Mouse (Mus musculus): ENCODE measurements around the gene Plekhm1. TPM values are rescaled to one million over a fixed set of nuclear protein-coding genes. Genes with fewer than 3 reads are reported as not detected.

The Plekhm1 gene
- total RNA-seq, 2 experiments from 2014 or later: 2.9 to 12.5 TPM

DNA sequence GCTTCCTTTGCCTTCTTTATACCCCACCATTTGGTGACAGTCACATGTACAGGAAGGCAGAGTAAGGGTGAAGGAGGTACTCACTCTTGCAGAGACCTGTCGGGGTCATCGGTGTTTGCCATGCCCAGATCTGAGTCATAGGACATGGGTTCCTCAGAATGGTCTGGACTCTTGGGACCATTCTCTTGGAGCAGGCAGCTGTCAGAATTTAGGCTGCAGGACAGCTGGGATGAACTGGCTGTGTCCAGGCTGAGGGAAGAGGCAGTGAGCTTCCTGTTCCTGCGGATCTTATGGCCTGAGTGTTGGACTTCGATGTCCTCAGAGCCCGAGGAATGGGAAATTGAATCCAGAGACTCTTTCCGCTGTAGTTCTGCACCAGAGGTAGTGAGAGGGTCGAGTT lies 17.9 kb downstream of the Plekhm1 start:
- no peak for ATAC-seq (replicated peaks; ENCODE audit: poor library complexity)

DNA sequence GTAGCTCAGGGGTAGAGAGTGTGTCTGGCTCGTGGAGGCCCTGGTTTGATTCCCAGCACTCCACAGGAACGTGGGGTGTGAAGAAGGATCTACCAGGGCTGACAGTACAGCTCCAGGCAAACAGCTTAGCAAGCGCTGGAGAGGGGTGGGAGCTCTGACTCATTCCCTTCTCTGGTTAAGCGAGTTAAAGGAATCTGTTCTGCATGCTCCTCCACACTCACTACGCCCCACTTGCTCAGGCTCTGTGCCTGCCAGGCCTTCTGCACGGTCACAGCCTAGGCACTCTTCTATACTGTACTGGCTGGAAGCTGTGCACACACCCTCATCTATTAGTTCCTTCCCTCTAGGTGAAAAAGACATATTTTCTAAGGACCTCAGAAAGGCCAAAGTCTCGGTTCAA lies 18.5 kb downstream of the Plekhm1 start:
- no peak for ATAC-seq (replicated peaks; ENCODE audit: poor library complexity)

DNA sequence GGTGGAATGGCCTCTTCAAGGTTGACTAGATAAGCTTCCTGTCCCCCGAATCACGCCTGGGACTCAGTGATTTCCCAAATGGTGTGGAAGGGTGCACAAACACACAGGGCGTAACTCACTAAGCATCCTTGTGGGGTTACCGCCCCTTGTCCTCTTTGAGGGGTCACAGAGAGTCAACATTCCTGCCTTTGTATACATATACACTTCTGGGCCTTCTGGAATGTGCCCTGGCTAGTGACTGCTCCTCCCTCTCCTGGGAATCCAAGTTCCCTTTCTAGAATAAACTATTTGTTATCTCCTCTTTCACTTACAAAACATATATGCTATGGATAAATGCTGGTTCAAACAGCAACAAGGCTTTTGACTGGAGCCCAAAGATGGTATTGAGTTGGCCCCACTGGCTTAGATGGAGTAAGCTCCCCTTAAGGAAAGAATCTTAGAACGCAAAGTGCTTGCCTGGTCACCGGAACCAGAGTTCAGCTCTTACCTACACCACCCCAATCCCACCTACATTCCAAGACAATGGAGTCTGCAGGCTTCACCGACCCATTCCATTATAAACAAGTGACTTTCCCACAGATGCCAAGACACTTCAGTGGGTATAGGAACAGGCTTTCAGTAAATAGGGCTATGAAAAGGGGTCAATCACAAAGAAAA lies 24.5 kb downstream of the Plekhm1 start:
- ATAC-seq (replicated peaks; ENCODE audit: poor library complexity): no peak

DNA sequence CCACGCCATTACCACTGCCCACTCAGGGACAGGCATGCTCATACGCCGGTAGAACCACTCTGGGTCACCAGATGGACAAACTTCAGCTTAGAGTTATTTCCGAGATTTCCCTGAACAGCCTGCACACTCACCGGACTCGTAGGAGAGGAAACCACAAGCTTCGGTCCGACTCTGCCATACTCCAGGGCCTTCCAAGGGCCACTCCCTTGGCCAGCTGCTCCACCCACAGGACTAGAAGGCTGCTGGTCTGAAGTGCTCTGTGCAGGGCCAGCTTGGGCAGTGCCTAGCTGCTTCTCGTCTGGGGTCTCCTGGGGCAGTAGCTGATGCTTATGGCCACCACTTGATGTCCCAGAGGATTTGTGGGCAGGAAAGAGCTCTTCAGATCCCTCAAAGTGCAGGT lies 25.7 kb downstream of the Plekhm1 start:
- ATAC-seq (replicated peaks; ENCODE audit: poor library complexity): no peak

DNA sequence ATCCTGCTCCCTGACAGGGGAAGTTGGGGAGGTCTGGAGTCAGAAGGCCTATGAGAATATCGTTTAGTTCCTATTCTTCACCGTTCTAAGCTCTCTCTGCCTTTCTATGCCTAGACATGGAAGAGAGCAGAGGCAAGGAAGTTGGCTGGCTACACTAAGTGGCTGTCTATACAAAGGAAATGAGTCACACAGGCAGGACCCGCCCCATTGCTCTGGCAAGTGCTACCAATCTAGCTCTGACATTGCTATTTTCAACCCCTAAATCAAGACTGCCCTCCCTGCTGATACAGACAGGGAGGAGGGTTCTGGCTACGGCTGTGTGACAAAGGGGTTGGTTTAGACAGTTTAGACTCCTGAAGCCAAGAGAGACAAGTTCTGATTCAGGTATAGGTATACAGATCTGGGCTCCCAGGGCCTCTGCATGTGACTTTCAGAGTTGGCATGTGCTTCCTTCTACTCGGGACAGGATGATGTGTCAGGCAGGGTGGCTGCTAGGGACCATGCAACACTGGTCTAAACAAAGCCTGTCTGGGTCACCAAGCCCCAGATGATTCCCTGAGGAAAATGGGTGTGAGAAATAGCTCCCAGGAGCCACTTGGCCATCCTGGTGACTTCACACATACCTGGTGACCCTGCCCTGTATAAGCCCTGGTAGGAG lies 30.4 kb downstream of the Plekhm1 start:
- peak; percentile 96 for ATAC-seq (replicated peaks; ENCODE audit: poor library complexity)

DNA sequence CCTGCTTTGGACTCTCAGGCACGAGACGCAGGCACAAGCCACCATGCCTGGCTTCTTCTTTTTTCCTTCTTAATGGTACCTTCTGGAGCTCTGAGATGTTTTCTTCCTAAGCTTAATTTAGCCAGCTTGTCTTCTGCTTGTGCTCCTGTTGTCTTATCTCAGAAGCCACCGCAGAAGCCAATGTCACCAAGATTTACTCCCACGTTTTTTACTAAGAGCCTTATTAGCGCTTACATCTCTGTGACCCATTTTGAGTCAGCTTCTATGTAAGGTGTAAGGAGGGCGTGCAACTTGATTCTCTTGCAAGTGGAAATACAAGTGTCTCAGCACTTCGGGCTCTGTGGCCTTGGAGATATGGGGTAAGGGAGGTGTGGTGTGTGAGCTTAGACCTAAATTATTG lies 31.0 kb downstream of the Plekhm1 start:
- ATAC-seq (replicated peaks; ENCODE audit: poor library complexity): no peak

DNA sequence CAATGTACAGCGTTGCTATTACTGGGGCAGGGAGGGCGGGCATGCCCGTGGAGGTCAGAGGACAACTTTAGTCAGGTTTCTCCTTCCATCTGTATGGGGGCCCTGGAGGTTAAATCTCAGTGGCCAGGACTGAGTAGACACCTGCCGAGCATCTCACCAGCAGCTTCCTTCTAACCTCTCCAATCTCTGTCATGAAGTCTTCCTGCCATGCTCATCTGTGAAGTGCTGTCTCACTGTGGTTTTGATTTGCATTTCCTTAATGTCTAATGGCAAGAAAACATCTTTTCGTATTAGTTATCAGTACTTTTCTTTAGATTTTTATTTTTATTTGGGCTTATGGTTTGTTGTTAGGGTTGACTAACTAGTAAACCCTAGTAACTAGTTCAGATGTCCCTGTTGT lies 32.0 kb downstream of the Plekhm1 start:
- no peak for ATAC-seq (replicated peaks; ENCODE audit: poor library complexity)

DNA sequence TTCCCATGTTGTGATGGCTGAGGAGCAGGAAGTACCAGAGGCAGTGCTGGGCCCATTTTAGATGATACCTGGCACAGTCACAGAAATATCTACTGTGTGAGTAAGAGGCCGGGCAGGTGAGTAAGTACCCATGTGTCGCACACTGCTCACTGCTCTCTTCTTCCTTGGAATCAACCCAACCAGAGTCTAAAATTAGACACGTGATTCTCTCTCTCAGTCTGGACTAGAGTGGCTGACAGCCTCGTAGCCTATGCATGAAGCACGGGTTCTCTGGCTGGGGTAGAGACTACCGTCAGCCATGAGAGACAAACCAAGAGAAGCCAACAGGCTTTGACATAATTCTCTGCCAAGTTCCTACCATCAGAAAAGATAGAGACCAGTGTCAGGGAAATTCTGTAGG lies 34.1 kb downstream of the Plekhm1 start:
- ATAC-seq (replicated peaks; ENCODE audit: poor library complexity): no peak

DNA sequence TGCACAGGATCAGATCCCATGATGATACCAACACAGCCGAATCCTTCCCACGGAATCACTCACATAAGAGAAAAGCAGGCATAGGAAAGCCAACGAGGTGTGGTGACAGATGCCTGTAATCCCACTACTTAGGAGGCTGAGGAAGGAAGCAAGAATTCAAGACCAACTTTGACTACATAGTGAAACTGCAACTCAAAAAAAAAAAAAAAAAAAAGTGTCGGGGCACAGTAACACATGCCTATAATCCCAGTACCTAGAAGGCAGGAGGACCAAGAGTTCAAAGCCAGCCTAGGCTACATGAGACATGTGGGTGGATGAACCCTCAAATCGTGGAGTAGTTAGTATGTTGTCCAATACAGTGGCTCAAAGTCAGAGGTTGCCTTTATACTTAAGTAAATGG lies 36.7 kb downstream of the Plekhm1 start:
- no peak for ATAC-seq (replicated peaks; ENCODE audit: poor library complexity)

DNA sequence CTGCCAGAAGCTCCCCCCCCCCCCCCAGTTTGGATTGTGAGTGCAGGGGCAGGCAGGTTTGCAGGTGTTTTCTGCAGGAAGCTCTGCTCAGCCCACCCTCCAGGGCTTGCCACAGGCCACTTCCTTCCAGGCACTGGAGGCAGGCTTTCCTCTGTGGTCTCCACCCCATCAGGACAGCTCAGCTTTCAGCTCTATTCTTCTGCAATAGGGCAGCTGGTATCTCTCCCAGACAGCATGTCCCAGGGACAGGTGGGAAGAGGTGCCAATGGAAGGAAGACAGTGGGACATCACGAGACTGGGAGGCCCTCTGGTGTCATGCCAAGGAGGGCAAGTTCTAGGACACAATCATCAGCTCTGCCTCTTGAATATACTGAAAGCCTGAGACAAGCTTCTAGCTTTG lies 37.2 kb downstream of the Plekhm1 start:
- peak; percentile 69 for ATAC-seq (replicated peaks; ENCODE audit: poor library complexity)

DNA sequence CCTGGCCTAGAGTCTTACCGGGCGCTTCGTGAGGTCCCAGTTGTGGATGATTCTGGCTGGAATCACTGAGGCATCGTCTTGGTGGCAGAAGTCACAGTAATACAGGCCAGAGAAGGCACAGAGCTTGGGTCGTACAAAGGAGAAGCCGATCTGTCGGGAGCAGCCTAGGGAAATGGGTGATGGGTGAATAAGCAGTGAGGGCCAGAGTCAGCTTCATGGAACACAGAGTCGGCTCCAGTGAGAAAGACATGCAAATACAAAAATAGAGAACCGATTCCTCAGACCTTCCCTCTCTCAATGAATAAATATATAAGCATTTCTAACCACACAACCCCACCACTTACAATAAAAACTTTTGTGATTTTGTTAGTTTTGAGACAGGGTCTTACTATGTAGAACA lies 38.6 kb downstream of the Plekhm1 start:
- ATAC-seq (replicated peaks; ENCODE audit: poor library complexity): no peak

DNA sequence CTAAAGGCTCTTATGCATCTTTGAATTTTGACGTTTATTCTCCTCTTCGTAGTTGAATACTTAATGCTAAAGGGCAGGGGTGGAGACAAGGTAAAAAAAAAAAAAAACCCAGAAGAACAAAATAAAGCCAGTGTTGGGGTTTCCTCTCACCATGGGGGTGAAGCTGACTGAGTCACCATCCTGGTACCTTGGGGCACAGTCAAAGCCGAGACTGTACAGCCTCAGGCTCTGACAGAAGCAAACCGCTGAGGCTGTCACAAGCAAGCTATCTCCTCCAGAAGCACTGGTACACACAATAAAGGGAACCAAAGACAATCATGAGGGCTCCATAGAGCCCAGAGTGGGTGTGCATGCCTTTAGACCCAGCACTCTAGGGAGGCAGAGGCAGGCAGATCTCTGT lies 39.9 kb downstream of the Plekhm1 start:
- ATAC-seq (replicated peaks; ENCODE audit: poor library complexity): no peak

DNA sequence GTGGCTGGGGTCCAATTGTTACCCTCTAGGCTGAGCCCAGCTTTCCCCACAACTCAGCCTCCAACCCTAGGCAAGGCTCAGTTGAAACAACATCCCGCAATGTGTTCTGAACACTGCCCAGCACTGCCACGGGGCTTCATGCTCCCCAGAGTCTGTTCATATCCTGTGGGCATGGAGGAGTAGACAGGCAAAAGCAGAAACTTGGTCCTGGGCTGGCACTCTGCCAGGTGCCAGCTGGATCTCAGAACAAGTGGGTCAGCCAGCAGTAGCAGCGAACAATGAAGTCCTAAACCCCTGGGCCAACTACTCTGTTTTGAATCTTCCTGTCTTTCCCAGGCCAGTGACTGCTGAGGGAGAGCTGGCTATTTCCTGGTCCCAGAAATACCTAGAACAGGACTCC lies 40.4 kb downstream of the Plekhm1 start:
- ATAC-seq (replicated peaks; ENCODE audit: poor library complexity): no peak

DNA sequence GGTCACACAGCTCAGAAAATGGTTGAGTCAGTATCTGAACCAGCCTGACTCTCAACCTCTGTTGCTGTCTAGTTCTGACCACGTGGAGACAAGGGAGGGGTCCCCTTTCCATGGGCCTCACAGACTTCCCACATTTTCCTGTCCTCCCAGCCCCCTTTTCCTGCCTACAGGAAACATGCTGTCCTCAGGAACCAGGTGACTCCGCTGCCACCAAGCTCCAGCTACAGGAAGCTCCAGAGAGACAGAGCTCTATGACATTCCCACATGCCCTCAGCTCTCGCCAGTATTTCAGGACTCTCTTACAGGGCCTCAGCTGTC lies 41.3 kb downstream of the Plekhm1 start:
- ATAC-seq (replicated peaks; ENCODE audit: poor library complexity): no peak

DNA sequence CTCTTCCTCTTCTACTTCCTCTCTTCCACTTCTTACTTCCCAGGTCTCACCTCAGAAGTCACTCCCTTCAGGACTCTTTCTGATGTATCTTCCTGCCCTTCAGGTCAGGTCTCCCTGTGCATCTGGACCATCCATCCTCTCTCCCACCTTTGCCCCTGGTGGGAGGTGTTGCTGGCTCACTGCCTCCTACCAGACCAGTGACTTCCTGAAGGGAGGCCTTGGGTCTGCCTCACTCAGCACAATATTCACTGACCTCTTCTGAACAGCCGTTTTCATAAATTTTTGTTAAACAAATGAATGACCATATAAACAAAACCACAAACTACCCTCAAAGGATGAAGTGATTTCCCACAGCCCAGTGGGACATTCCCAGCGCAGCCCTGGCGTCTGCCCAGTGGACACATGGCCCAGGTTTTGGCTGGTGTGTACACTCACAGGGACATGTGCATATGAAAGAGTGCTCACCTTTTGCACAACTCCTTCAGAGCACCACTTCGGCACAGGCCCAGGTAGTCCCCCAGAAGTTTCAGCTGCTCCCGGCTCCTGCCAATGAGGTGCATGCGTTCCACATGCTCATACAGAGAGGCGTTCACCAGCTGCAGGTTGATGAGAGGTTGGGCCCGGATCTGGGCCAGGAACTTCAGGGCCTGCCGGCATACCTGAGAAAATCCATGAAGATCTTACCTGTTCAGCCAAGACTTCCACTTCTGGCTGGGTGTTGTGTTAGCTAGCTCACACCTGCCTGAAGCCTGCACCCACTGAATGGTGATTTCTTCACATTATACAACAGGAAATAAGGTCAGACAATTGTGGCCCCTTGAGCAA lies 41.9 kb downstream of the Plekhm1 start:
- ATAC-seq (replicated peaks; ENCODE audit: poor library complexity): no peak

DNA sequence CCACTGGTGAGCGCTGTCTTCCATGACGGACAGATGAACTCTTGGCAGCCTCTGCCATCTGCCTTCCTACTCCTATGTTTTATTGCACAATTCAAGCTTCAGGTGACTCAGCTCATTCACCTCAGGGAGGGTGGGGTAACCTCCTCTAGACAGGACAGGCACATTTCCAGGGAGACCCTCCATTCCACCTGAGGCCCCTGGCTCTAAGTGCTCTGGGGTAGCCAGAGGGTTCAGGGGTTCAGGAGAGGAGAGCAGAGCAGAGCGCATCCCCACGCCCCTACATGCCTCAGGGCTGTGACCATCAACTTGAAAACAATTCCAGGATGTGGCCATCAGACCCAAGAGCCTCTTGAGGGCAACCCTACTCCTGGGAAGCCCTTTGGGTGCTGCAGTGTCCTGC lies 47.0 kb downstream of the Plekhm1 start:
- no peak for ATAC-seq (replicated peaks; ENCODE audit: poor library complexity)

DNA sequence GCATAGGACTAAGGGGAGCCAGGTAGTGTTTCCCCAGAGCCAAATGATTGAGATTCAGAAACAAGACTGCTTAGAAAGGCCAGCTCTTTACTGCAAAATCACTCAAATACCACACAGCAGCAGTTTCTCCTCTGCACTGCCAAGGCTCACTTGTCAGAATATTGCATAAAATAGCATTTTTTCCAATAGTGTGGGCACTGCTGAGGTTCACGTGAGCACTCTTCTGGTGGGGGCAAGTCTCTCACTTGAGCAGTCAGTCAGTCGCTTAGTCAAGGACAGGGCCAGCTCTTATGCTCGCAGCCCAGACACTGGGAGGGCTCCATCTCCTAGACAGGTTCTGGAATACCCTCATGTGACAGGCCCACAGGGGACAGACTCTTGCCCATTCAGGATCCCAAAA lies 47.5 kb downstream of the Plekhm1 start:
- no peak for ATAC-seq (replicated peaks; ENCODE audit: poor library complexity)

DNA sequence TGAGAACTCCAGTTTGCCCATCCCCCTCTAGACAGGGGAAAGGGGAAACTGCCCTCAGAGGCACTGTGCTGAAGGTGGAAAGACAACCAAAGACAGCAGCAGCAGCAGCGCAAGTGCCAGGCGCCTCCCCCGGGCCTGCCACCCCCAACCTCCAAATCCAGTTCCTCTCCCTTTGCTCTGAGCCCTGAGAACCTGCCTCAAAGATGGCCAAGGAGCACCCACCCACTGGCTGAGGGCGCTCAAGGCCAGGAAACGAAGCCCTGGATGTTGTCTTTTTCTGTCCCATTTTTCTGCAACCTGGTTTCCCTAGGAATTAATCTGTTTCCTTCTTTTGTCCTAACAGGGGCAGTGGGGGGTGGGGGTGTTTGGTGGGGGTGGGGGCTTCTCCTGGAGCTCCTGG lies 48.2 kb downstream of the Plekhm1 start:
- ATAC-seq (replicated peaks; ENCODE audit: poor library complexity): no peak

DNA sequence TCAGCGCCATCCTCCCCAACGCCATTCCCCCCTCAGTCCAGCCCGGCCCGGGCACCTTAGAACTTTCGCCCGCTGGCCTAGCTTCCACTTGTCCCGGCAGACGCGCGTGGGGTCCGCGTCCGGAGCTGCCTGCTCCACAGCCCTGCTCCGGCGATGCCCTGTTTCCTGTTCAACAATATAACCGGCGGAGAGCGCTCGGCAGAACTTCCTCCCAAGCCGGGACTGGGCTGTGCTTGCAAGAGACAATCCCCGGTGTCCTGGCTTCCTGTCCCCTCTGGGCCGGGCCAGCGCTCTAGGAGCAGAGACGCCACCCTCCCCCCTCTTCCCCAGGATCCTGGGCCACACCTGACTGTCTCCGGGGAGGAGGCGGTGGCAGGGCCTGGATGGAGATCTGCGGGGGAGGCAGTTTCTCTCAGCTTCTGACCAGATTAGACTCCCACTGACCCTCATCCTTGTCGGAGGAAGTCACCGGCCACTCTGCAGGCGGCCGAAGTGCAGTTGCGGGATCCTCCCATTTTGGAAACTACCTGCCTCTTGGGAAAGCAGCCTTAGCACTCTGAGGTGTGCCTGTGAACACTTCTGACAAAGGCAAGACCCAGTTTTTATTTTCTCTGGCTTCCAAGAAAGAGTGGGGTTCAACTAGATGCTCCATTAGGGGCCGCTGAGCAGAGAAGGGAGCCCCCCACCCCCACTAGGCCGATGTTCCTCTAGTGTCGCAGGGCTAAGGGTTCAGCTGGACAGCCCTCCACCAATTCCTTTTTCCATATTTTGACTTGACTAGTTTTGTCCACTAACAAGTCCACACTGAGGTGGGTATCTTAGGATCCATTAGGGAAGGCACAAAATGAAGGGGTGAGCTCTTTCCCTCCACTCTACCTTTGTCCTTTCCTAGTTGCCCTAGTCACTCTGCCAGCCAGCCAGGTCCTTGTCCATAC lies 49.0 kb downstream of the Plekhm1 start, which contains the start of gene Arhgap27:
Arhgap27 (minus strand) TSS at position 479 of the 935 bp plus-strand sequence.
- ATAC-seq (replicated peaks; ENCODE audit: poor library complexity): peak; percentile 16; the same call in 1 of the 2 replicates

DNA sequence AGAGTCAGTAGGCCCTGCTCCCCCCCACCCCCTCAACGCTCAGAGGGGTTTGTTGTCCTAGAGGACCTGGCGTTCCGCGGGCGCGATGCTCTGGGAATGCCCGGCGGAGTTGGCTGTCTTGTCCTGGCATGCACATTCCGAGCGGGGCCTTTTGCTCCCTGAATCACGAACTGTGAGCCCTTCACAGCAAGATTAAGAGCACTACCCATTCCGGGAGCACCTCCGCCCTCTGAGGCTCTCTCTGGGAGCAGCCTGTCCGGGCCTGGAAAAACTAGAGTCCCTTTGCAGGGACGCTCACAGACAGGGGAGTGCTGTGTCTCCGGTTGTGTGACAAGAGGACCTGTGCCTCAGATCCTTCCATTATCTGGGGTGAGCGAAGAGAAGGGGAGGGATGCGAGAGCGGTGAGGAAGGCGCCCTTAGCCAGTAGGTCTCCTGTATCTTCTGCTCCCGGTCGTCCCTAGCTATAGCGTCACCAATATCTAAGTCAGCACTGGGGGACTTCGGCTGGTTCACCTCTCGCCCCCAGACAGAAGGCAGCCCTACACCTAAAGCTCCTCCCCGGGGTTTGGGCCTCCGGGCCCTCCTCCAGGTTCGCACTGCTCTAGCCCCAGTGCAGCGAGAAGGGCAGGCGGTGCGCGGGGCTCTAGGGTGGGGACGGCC lies 49.8 kb downstream of the Plekhm1 start:
- no peak for ATAC-seq (replicated peaks; ENCODE audit: poor library complexity)

DNA sequence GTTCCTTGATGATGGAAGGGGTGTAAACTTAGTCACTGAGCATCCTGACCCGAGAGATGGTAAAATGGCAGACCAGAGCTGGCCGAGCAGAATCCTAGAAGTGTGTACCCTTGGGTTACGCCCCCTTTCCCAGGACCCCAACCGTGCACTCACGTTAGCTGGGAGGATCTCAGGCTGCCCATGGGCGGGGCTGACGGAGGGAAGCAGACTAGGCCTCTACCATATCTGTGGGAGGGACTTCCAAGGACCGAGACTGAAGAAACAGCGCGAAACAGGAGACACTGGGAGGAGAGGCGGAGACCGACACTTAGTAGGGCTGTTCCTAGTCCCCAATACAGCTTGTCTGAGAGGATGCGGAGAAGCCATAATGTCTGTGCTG lies 50.4 kb downstream of the Plekhm1 start:
- peak; percentile 22 for ATAC-seq (replicated peaks; ENCODE audit: poor library complexity)
